Mouse (Mus musculus) neural tube, embryonic 12.5 days (tissue): ENCODE data around the gene Ttc28. TPM values are rescaled to one million over a fixed set of nuclear protein-coding genes. Genes with fewer than 3 reads are reported as not detected.

Experiments
- ATAC-seq: fragments of 200-750 bp; cut with Nextera tagmentation; 2 replicates; pipeline ENCODE4 v1.8.0; 2017; ENCODE audit warnings: low read depth, mild to moderate bottlenecking, moderate TSS enrichment, moderate library complexity; ENCODE audit not compliant: low FRiP score
- H3K27ac ChIP-seq: fragments of 300-500 bp; sonication (generic); 2 replicates; pipeline ENCODE4 v1.5.1; 2016
- H3K27me3 ChIP-seq: fragments of 300-500 bp; sonication (generic); replicated peaks from 2 replicates; pipeline ENCODE4 v1.6.1; 2016; ENCODE audit warnings: mild to moderate bottlenecking
- H3K36me3 ChIP-seq: fragments of 300-500 bp; sonication (generic); 2 replicates; pipeline ENCODE4 v1.6.1; 2016; ENCODE audit warnings: mild to moderate bottlenecking
- H3K4me1 ChIP-seq: fragments of 300-500 bp; sonication (generic); 2 replicates; pipeline ENCODE4 v1.6.1; 2016
- H3K4me2 ChIP-seq: fragments of 300-500 bp; sonication (generic); replicated peaks from 2 replicates; pipeline ENCODE4 v1.6.1; 2016; ENCODE audit warnings: mild to moderate bottlenecking
- H3K4me3 ChIP-seq: fragments of 300-500 bp; sonication (generic); 2 replicates; pipeline ENCODE4 v1.5.1; 2016
- H3K9ac ChIP-seq: fragments of 300-500 bp; sonication (generic); 2 replicates; pipeline ENCODE4 v1.6.1; 2016; ENCODE audit warnings: mild to moderate bottlenecking
- H3K9me3 ChIP-seq: fragments of 300-500 bp; sonication (generic); 2 replicates; pipeline ENCODE4 v1.6.1; 2016; ENCODE audit warnings: mild to moderate bottlenecking
- WGBS: fragments of 180-500 bp; shearing (Covaris S2); methylation state at CpG from one replicate; pipeline ENCODE4 v1.1.7; 2016; 5-methylcytosine and 5-hydroxymethylcytosine counted together
- polyA plus RNA-seq: library from polyadenylated mRNA; unstranded; fragments of >200 nt; fragmentation: Nextera tagmentation; extraction: Ambion mirVana; gene quantifications from 2 replicates; pipeline ENCODE4 v1.2.1, GENCODE M21; 2016

The Ttc28 gene
- polyA plus RNA-seq, 1 experiment from 2014 or later = 21.8 TPM

DNA sequence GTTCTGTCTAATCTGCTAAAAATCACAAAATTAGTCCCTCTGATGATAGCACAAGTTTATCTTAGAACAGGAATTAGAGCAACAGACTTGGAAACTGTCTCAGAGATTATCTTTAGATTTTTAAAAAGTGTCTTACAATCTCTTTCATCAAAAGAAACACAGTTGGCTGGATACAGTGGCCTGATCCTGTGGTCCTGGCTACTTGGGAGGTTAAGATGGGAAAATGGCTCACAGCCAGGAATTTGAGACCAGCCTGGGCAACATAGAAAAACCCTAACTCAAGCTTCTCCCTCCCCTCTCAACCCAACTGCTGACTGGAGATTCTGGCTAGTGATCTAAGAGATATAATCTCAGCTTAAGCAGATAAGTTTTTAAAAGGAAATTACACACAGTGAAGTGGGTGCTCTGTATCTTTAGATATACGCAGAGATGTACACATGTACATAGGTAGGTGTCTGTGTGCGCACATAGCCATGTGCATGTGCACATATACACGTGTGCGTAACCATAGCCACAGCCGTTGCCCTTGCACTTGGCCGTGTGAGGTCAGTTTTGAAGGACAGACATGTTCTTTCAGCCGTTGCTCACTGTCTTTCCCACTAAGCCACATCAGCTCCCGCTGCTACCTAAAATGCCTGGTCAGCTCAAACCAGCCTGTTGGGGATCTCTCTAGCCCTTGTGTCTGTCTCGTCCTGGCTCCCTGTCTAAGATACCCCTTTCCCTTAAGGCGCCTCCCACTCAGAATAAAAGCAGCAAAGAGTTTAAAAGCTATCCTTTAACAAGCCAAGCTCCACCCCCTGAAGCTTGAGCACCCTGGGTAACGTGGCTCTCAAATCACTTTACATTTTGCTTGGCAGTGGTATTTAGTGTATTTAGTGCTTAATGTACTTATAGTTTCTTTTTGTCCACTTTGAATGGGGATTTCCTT is 217.9 kb downstream of the Ttc28 start:
- Histone ChIP-seq H3K27me3 (no peaks in the 10 kb centered on the region), H3K9ac (no peak overlapping the region), H3K4me3 (no peak overlapping the region), H3K4me2 (no peak overlapping the region), H3K4me1 (peaks cover 34% of the 10 kb centered on the region), H3K36me3 (peaks cover 21% of the 10 kb centered on the region; the same call in 1 of the 2 replicates), H3K27ac (no peak overlapping the region), H3K9me3 (no peaks in the 10 kb centered on the region)
- 67% methylated on average over 11 of the region's 11 CpGs for WGBS
- no peak for ATAC-seq

DNA sequence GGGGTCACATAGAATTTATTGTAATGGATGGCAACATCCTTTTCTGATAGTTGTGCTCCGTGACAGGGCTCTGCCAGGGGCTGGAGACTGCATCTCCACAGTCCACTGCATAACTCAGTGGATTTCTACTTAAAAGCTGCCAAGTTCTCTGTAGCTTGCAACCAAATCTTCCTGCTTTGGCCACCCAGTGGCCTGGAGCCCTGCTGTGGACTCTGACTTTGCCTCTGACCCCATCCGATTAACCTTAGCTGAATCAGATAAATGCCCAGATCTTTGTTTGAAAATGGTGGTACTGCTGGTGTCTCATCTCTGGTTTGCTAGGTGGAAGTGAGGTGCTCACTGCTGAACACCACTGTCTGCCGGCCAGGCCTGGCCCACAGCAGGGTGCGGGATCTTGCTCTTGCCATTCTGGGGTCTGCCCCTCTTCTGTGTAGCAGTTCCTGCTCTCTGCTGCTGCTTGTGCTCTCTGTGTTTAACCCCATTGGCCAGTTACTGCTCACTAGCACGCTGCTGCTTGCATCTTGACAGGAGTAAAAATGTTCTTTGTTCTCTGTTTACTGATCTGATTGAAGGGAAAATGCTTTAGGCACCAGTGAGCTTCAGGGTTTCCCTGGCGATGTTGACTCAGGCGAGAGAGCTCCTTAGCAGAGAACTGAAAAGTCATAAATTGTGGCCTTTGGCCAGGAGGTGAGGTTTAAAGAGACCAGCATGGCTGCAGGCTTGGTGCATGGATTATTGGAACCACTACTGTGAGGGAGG is 219.1 kb downstream of the Ttc28 start:
- Histone ChIP-seq H3K27ac (peak overlapping the region; percentile 57; the same call in 1 of the 2 replicates), H3K9me3 (no peaks in the 10 kb centered on the region), H3K27me3 (no peaks in the 10 kb centered on the region), H3K4me2 (no peak overlapping the region), H3K9ac (no peak overlapping the region; the same call in 1 of the 2 replicates), H3K36me3 (peaks cover 21% of the 10 kb centered on the region; the same call in 1 of the 2 replicates), H3K4me3 (no peak overlapping the region), H3K4me1 (peaks cover 34% of the 10 kb centered on the region)
- no peak for ATAC-seq
- WGBS = 16% methylated on average over 7 of the region's 7 CpGs

DNA sequence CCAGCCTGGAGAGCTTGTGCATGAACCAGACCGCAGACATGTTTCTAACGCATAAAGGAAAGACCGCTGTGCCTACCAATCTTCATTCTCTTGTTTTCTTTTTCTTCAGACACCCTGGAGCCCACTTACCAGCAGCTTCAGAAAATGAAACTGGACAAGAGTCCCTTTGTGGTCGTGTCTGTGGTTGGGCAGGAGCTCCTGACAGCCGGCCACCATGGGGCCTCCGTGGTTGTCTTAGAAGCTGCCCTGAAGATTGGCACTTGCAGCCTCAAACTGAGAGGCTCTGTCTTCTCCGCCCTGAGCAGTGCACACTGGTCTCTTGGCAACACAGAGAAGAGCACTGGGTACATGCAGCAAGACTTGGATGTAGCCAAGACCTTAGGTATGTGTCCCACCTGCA is 221.0 kb downstream of the Ttc28 start:
- no peaks in the 10 kb centered on the region for H3K9me3 ChIP-seq
- no peak for ATAC-seq
- H3K4me2 ChIP-seq = no peak overlapping the region
- H3K4me3 ChIP-seq = no peak overlapping the region
- peaks cover 24% of the 10 kb centered on the region; the same call in 1 of the 2 replicates for H3K36me3 ChIP-seq
- 84% methylated on average over 7 of the region's 7 CpGs for WGBS
- H3K27me3 ChIP-seq = no peaks in the 10 kb centered on the region
- H3K9ac ChIP-seq = no peak overlapping the region
- peaks cover 34% of the 10 kb centered on the region for H3K4me1 ChIP-seq
- no peak overlapping the region for H3K27ac ChIP-seq

DNA sequence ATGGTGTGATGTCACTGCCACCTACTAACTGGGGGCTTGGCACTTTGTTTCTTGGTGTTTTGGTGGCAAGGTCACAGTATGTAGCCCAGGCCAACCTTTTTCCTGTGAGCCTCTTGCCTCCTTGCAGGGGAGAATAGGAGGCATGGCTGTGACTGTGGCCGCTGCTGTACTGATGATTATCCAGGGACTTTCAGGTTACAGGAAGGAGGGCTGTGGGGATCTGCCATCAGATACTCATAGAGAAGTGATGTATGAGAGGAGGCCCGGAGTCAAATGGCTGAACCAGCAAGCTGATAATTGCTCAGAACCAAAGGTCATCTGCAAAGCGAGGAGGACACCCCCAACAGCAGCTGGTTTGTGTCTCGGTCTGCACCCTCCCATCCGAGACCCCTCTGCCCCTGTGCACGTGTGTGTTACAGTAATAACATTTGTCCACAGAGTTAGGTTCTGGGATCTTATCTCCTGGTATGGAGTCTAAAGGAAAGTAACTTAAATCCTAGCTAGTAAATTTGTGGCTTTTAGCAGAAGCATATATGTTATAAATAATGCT is 221.9 kb downstream of the Ttc28 start:
- no peak overlapping the region for H3K4me2 ChIP-seq
- H3K4me3 ChIP-seq = no peak overlapping the region
- no peak overlapping the region for H3K27ac ChIP-seq
- H3K27me3 ChIP-seq = no peaks in the 10 kb centered on the region
- H3K9ac ChIP-seq = no peak overlapping the region
- ATAC-seq = no peak
- peaks cover 21% of the 10 kb centered on the region; the same call in 1 of the 2 replicates for H3K36me3 ChIP-seq
- no peaks in the 10 kb centered on the region for H3K9me3 ChIP-seq
- WGBS = 68% methylated on average over 6 of the region's 6 CpGs
- H3K4me1 ChIP-seq = peaks cover 30% of the 10 kb centered on the region

DNA sequence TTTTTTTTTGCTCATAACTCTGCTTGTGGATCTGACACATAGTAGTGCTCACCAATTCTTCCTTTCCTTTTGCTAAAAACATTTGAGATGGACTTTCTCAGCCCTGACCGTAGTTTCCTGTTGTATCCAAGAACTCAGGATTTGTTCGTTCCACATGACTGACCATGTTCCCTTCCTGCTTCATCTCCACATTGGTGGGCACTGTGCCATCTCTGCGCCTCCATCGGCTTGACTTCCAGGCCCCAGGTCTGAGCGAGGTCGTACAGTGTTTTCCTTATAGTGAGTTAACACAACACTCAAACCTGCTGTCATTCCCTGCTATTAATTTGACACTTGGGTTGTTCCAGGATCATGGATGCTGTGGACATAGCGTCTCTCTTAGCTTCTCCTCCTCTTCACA is 225.2 kb downstream of the Ttc28 start:
- WGBS = 90% methylated on average over 7 of the region's 7 CpGs
- Histone ChIP-seq H3K36me3 (peaks cover 21% of the 10 kb centered on the region; the same call in 1 of the 2 replicates), H3K4me3 (no peak overlapping the region), H3K9me3 (no peaks in the 10 kb centered on the region), H3K27me3 (no peaks in the 10 kb centered on the region), H3K27ac (no peak overlapping the region), H3K4me1 (0 out of 2 replicates have a peak, but pooled peaks cover 2% of the 10 kb centered on the region), H3K9ac (no peak overlapping the region), H3K4me2 (no peak overlapping the region)
- ATAC-seq = no peak

DNA sequence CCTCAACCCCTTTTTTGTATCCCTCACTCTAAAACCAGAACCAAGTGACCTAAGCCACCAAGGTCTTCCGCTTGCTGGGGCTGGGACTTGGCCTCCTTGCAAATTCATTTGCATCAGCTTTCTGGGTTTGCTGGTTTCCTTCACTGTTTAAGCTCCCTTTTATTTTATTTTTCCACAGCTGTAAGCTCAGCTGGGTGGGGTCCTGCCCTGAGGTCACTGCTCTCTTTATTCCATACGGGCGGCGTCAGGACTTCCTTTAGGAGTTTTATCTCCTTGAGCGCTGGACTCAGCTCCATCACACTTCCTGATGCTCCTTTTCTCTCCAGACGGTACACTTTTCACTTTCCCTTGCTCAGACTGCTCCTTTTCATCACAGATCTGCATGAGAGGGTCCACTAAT is 231.8 kb downstream of the Ttc28 start:
- H3K9ac ChIP-seq = no peak overlapping the region
- no peak overlapping the region for H3K27ac ChIP-seq

DNA sequence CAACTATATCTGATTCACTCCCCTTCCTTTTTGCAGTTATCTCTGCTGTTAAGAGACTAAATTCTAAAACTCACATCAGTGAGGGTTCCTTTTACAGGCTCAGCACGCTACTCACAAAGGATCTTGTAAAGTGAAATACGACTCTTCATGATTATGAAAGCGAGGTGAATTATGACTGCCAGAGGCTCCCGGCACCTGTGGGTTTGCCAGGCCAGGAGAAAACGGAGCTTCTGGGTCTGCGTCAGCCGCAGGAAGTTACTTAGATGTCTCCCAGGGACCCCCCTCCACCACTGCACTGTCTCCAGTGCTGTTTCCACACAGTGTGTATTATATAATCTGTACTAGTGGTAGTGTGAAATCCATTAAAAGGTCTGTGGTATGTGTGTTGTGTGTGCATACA is 233.6 kb downstream of the Ttc28 start:
- H3K27me3 ChIP-seq = no peaks in the 10 kb centered on the region
- no peak overlapping the region for H3K4me2 ChIP-seq
- no peaks in the 10 kb centered on the region for H3K36me3 ChIP-seq
- 75% methylated on average over 7 of the region's 7 CpGs for whole genome bisulfite sequencing
- ATAC-seq = no peak
- H3K9ac ChIP-seq = no peak overlapping the region
- H3K27ac ChIP-seq = no peak overlapping the region
- no peaks in the 10 kb centered on the region for H3K9me3 ChIP-seq
- peaks cover 20% of the 10 kb centered on the region for H3K4me1 ChIP-seq
- H3K4me3 ChIP-seq = no peak overlapping the region

More for the DNA sequence above, 231.8 kb downstream of the Ttc28 start:
- no peaks in the 10 kb centered on the region for H3K27me3 ChIP-seq
- H3K36me3 ChIP-seq = no peaks in the 10 kb centered on the region
- no peaks in the 10 kb centered on the region for H3K9me3 ChIP-seq
- 60% methylated on average over 6 of the region's 6 CpGs for WGBS
- no peak overlapping the region for H3K4me2 ChIP-seq
- H3K4me1 ChIP-seq = peaks cover 15% of the 10 kb centered on the region
- ATAC-seq = no peak
- no peak overlapping the region for H3K4me3 ChIP-seq

DNA sequence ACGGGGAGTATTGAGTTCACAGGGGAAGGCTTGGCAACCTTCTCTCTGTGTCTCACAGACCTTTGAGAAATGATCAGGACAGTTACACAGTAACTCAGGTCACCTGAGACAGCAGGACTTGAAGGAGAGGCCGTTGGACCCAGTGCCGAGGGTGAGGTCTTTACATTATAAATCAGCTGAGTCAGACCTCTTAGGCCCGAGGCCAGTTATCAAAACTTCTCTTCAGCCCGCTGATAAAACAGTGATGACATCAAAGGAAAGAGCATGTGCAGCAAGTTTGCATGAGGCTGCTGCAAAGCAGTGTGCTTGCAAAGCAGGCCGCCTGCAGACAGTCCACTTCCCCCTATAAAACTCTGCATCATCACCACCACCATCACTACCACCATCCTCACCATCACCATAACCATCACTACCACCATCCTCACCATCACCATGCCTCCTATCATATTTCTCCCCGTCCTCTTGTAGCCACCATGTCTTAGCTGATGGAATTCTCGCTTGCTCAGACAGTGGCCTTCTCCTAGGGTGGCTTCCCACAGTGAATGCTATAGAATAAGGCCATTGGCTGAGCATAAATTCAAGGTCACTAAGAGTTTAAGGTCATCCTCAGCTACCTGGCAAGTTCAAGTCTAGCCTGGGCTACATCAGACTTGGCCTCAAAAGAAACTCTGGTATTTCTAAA is 234.2 kb downstream of the Ttc28 start:
- Histone ChIP-seq H3K27me3 (no peaks in the 10 kb centered on the region), H3K4me1 (peaks cover 20% of the 10 kb centered on the region), H3K27ac (no peak overlapping the region), H3K4me3 (no peak overlapping the region), H3K9me3 (no peaks in the 10 kb centered on the region), H3K36me3 (no peaks in the 10 kb centered on the region), H3K9ac (no peak overlapping the region), H3K4me2 (no peak overlapping the region)
- WGBS = 77% methylated on average over 8 of the region's 8 CpGs
- ATAC-seq = no peak

DNA sequence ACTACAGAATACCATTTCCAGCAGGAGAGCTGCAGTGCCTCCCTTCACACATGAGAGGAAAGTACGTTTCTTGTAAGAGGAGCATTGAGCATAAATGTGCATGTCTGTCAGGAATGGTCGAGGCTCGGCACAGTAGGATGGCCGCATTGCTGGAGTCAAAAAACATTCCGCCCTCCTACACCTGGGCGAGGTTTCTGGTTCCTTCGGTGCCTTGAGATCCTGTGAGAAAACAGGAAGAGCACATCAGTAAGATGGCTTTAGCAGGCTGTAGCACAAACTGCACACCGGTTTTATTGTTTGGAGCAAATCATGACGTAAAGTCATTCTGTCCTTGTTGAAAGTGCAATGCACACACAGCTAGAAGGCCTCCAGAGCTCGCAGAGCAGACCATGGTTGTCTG is 235.0 kb downstream of the Ttc28 start:
- Histone ChIP-seq H3K4me2 (no peak overlapping the region), H3K27ac (no peak overlapping the region), H3K9ac (no peak overlapping the region), H3K27me3 (no peaks in the 10 kb centered on the region), H3K4me3 (no peak overlapping the region), H3K4me1 (peaks cover 22% of the 10 kb centered on the region), H3K36me3 (no peaks in the 10 kb centered on the region), H3K9me3 (no peaks in the 10 kb centered on the region)
- WGBS = 79% methylated on average over 10 of the region's 10 CpGs
- ATAC-seq = no peak

DNA sequence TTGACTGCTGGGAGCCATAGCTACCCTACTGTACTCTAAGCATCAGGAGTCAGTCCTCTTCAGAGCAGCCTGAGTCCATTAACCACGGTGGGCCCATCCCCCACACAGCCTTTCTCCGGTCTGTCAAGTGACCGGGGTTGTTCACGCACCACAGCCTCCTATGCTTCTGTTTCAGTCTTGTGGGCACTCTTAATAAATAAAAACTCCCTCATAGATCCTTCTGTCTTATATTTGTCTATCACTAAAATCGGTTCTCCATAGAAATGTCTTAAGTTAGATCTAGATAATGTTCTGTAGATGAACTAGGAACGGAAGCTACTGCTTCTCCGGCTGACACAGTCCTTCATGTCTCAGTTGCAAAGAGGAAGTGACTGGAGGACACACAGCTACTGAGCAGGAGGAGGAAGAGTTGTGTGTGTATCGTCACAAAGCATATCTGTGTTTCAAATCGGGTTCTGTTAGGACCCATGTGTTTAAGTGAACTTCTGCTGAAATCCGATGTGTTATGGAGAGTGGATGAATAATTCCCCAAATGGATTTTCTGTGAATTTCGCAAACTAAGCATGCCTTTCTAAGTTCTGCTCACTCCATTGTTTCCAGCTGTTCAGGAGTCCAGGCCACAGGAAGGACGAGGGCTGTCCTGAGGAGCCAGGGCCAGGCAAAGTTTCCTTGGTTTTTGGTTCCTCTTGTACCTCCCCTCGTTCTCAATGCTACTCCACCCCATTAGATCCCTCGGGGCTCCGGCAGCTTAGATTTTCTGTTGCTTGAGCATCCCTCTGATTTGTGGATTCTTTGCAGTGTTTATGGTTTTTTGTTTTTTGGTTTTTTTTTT is 236.1 kb downstream of the Ttc28 start:
- no peak overlapping the region for H3K4me3 ChIP-seq
- peaks cover 27% of the 10 kb centered on the region for H3K4me1 ChIP-seq
- WGBS = 67% methylated on average over 15 of the region's 15 CpGs
- H3K9me3 ChIP-seq = no peaks in the 10 kb centered on the region
- H3K36me3 ChIP-seq = no peaks in the 10 kb centered on the region
- no peaks in the 10 kb centered on the region for H3K27me3 ChIP-seq
- no peak overlapping the region for H3K9ac ChIP-seq
- no peak for ATAC-seq
- H3K27ac ChIP-seq = no peak overlapping the region
- H3K4me2 ChIP-seq = no peak overlapping the region

DNA sequence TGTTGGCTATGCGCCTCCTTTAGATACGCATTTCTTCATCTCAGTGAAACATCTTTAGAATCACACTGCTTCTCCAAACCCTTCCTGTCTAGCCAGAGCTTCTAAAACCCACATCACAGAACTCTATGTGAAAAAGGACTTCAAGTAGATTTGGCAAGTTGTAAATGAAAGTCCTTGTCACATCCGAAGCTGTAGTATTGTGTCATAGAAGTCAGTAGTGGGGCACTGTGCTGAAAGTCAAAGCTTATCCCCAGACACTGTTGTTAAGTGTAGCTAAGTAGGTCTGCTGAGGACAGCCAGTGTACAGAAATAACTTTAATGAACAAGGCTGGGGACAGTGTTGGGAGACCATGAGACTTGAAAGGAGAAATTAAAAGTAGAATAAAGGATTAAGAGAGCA is 240.2 kb downstream of the Ttc28 start:
- 0 out of 2 replicates have a peak, but pooled peaks cover 3% of the 10 kb centered on the region for H3K27me3 ChIP-seq
- WGBS = 86% methylated on average over 3 of the region's 3 CpGs
- H3K36me3 ChIP-seq = no peaks in the 10 kb centered on the region
- no peaks in the 10 kb centered on the region for H3K9me3 ChIP-seq
- H3K9ac ChIP-seq = no peak overlapping the region
- no peak overlapping the region for H3K4me3 ChIP-seq
- H3K27ac ChIP-seq = no peak overlapping the region
- no peak overlapping the region for H3K4me2 ChIP-seq
- peaks cover 47% of the 10 kb centered on the region for H3K4me1 ChIP-seq
- no peak for ATAC-seq
